In genomic region chr8:79514655-79515278, GRCm38 (mm10) we compare ENCODE assay signal across 12 mouse cellular contexts.
"Had no signal": no experiment of that assay in that cellular context is flagged by ENCODE, and none has a peak within 500 bp of the region (broad histone marks: within the 10 kb centered on the region; RNA-seq: fewer than 3 reads in every experiment).

No protein-coding gene starts in this region.

- ATAC-seq: inflammation-experienced regulatory T-cells, adult 6 months; liver, postnatal 0 days had no signal

- H3K9me3 ChIP-seq: liver, embryonic 13.5 days; midbrain, embryonic 12.5 days had no signal

- H3K27me3 ChIP-seq: liver, embryonic 13.5 days; midbrain, embryonic 12.5 days; neural tube, embryonic 12.5 days had no signal

- H3K27ac ChIP-seq: left cerebral cortex, adult 2 months; liver, embryonic 13.5 days; macrophage; midbrain, embryonic 12.5 days; neural tube, embryonic 12.5 days had no signal

- H3K9ac ChIP-seq: liver, embryonic 13.5 days; liver, postnatal 0 days; midbrain, embryonic 12.5 days; neural tube, embryonic 12.5 days had no signal

- H3K36me3 ChIP-seq: liver, embryonic 13.5 days; midbrain, embryonic 12.5 days; neural tube, embryonic 12.5 days had no signal

- DNase-seq: kidney, adult 8-10 months; kidney, postnatal 25 days; liver; liver, embryonic 13.5 days; liver, postnatal 0 days; lung, postnatal 10 days had no signal

- H3K4me3 ChIP-seq: left cerebral cortex, adult 2 months; liver, embryonic 13.5 days; megakaryocyte, embryonic 14.5 days; midbrain, embryonic 12.5 days; neural tube, embryonic 12.5 days had no signal

- H3K4me2 ChIP-seq: liver, embryonic 13.5 days; midbrain, embryonic 12.5 days; neural tube, embryonic 12.5 days had no signal

- H3K4me1 ChIP-seq: liver, embryonic 13.5 days; midbrain, embryonic 12.5 days; neural tube, embryonic 12.5 days had no signal
